Mouse (Mus musculus): ENCODE results near the gene Klhdc3. TPM values are rescaled to one million over a fixed set of nuclear protein-coding genes. Genes with fewer than 3 reads are reported as not detected.

Gene Klhdc3
- polyA plus RNA-seq, 1 experiment from 2014 or later: 52.0 TPM

GRCm38 (mm10) chr17:46650232-46651031, 30.3 kb downstream of the Klhdc3 start, which contains the start of gene Cul7:
Cul7 (plus strand) TSS chr17:46650337.
- peaks cover 32% of the 10 kb centered on the region for H3K4me1 ChIP-seq (ENCODE audit: control insufficient read depth, low read depth, low read length)
- H3K4me3 ChIP-seq (ENCODE audit: low read depth, low read length): peak within 1 kb of the TSS; percentile 71
- H3K9me3 ChIP-seq (replicated peaks; ENCODE audit: control insufficient read depth, low read length): no peaks in the 10 kb centered on the region
- no peaks in the 10 kb centered on the region for H3K27me3 ChIP-seq (ENCODE audit: control insufficient read depth, insufficient read depth, low read depth, low read length)
- peak within 1 kb of the TSS; percentile 77 for H3K9ac ChIP-seq (ENCODE audit: low read depth, low read length)
- peak; percentile 83 for ATAC-seq (ENCODE audit: low read depth)
- peak within 1 kb of the TSS; percentile 87 for H3K4me2 ChIP-seq (ENCODE audit: low read depth, low read length)
- peak within 1 kb of the TSS; percentile 75 for H3K27ac ChIP-seq (ENCODE audit: low read length)
- under 1% methylated on average over 51 of the region's 58 CpGs for WGBS (ENCODE audit: insufficient replicate concordance)
- peaks cover 8% of the 10 kb centered on the region for H3K36me3 ChIP-seq (ENCODE audit: control insufficient read depth, insufficient read depth)

- Histone ChIP-seq H3K4me2 (ENCODE audit: low read depth, low read length) (peak overlapping the region; percentile 87), H3K27ac (ENCODE audit: low read length) (peak overlapping the region; percentile 75), H3K4me3 (ENCODE audit: low read depth, low read length) (peak overlapping the region; percentile 71), H3K9ac (ENCODE audit: low read depth, low read length) (peak overlapping the region; percentile 77), H3K4me1 (ENCODE audit: control insufficient read depth, low read depth, low read length) (peaks cover 38% of the 10 kb centered on the region), H3K36me3 (ENCODE audit: control insufficient read depth, insufficient read depth) (peaks cover 7% of the 10 kb centered on the region), H3K27me3 (ENCODE audit: control insufficient read depth, insufficient read depth, low read depth, low read length) (no peaks in the 10 kb centered on the region), H3K9me3 (replicated peaks; ENCODE audit: control insufficient read depth, low read length) (no peaks in the 10 kb centered on the region)
- ATAC-seq (ENCODE audit: low read depth): no peak
- WGBS (ENCODE audit: insufficient replicate concordance): 22% methylated on average over 15 of the region's 15 CpGs
These were observed 30.9 kb downstream of the Klhdc3 start for GRCm38 (mm10) chr17:46649811-46650210.

- H3K27me3 ChIP-seq (ENCODE audit: control insufficient read depth, insufficient read depth, low read depth, low read length): no peaks in the 10 kb centered on the region
- 81% methylated on average over 9 of the region's 9 CpGs for WGBS (ENCODE audit: insufficient replicate concordance)
- no peak overlapping the region for H3K27ac ChIP-seq (ENCODE audit: low read length)
- H3K36me3 ChIP-seq (ENCODE audit: control insufficient read depth, insufficient read depth): peaks cover 2% of the 10 kb centered on the region; the same call in 1 of the 2 replicates
- H3K4me3 ChIP-seq (ENCODE audit: low read depth, low read length): no peak overlapping the region
- H3K4me1 ChIP-seq (ENCODE audit: control insufficient read depth, low read depth, low read length): peaks cover 45% of the 10 kb centered on the region
- ATAC-seq (ENCODE audit: low read depth): no peak
- H3K9me3 ChIP-seq (replicated peaks; ENCODE audit: control insufficient read depth, low read length): no peaks in the 10 kb centered on the region
- no peak overlapping the region for H3K9ac ChIP-seq (ENCODE audit: low read depth, low read length)
- no peak overlapping the region for H3K4me2 ChIP-seq (ENCODE audit: low read depth, low read length)
These were observed 32.3 kb downstream of the Klhdc3 start for GRCm38 (mm10) chr17:46648436-46648835.

GRCm38 (mm10) chr17:46647279-46647678, 33.4 kb downstream of the Klhdc3 start:
- Histone ChIP-seq H3K4me2 (ENCODE audit: low read depth, low read length) (peak overlapping the region; percentile 96), H3K4me3 (ENCODE audit: low read depth, low read length) (no peak overlapping the region; the same call in 1 of the 2 replicates), H3K27ac (ENCODE audit: low read length) (no peak overlapping the region), H3K4me1 (ENCODE audit: control insufficient read depth, low read depth, low read length) (peaks cover 45% of the 10 kb centered on the region), H3K27me3 (ENCODE audit: control insufficient read depth, insufficient read depth, low read depth, low read length) (no peaks in the 10 kb centered on the region), H3K9me3 (replicated peaks; ENCODE audit: control insufficient read depth, low read length) (no peaks in the 10 kb centered on the region), H3K36me3 (ENCODE audit: control insufficient read depth, insufficient read depth) (no peaks in the 10 kb centered on the region), H3K9ac (ENCODE audit: low read depth, low read length) (no peak overlapping the region)
- WGBS (ENCODE audit: insufficient replicate concordance): 78% methylated on average over 7 of the region's 7 CpGs
- ATAC-seq (ENCODE audit: low read depth): no peak

- H3K4me1 ChIP-seq (ENCODE audit: control insufficient read depth, low read depth, low read length): peaks cover 37% of the 10 kb centered on the region
- WGBS (ENCODE audit: insufficient replicate concordance): under 1% methylated on average over 19 of the region's 19 CpGs
- peak overlapping the region; percentile 94 for H3K4me3 ChIP-seq (ENCODE audit: low read depth, low read length)
- H3K9me3 ChIP-seq (replicated peaks; ENCODE audit: control insufficient read depth, low read length): no peaks in the 10 kb centered on the region
- peak; percentile 33 for ATAC-seq (ENCODE audit: low read depth)
- peak overlapping the region; percentile 80 for H3K27ac ChIP-seq (ENCODE audit: low read length)
- no peaks in the 10 kb centered on the region for H3K27me3 ChIP-seq (ENCODE audit: control insufficient read depth, insufficient read depth, low read depth, low read length)
- H3K9ac ChIP-seq (ENCODE audit: low read depth, low read length): peak overlapping the region; percentile 85
- H3K36me3 ChIP-seq (ENCODE audit: control insufficient read depth, insufficient read depth): no peaks in the 10 kb centered on the region
- H3K4me2 ChIP-seq (ENCODE audit: low read depth, low read length): peak overlapping the region; percentile 96
These were observed 34.4 kb downstream of the Klhdc3 start for GRCm38 (mm10) chr17:46646322-46646662.

- Histone ChIP-seq H3K27me3 (ENCODE audit: control insufficient read depth, insufficient read depth, low read depth, low read length) (no peaks in the 10 kb centered on the region), H3K4me3 (ENCODE audit: low read depth, low read length) (peak within 1 kb of the TSS; percentile 94), H3K9ac (ENCODE audit: low read depth, low read length) (peak within 1 kb of the TSS; percentile 85), H3K9me3 (replicated peaks; ENCODE audit: control insufficient read depth, low read length) (no peaks in the 10 kb centered on the region), H3K4me2 (ENCODE audit: low read depth, low read length) (peak within 1 kb of the TSS; percentile 96), H3K27ac (ENCODE audit: low read length) (peak within 1 kb of the TSS; percentile 80), H3K4me1 (ENCODE audit: control insufficient read depth, low read depth, low read length) (peaks cover 32% of the 10 kb centered on the region), H3K36me3 (ENCODE audit: control insufficient read depth, insufficient read depth) (no peaks in the 10 kb centered on the region)
- ATAC-seq (ENCODE audit: low read depth): peak; percentile 79
- under 1% methylated on average over 51 of the region's 53 CpGs for WGBS (ENCODE audit: insufficient replicate concordance)
These were observed 35.0 kb downstream of the Klhdc3 start, which contains the start of the genes Klc4 and Mrpl2 for GRCm38 (mm10) chr17:46645561-46646321. Klc4 (minus strand) TSS chr17:46646022. Mrpl2 (plus strand) TSS chr17:46646229.

- H3K27me3 ChIP-seq (ENCODE audit: control insufficient read depth, insufficient read depth, low read depth, low read length): no peaks in the 10 kb centered on the region
- peak; percentile 14; the same call in 1 of the 2 replicates for ATAC-seq (ENCODE audit: low read depth)
- peak overlapping the region; percentile 75 for H3K9ac ChIP-seq (ENCODE audit: low read depth, low read length)
- peaks cover 28% of the 10 kb centered on the region for H3K4me1 ChIP-seq (ENCODE audit: control insufficient read depth, low read depth, low read length)
- peak overlapping the region; percentile 96 for H3K4me2 ChIP-seq (ENCODE audit: low read depth, low read length)
- peak overlapping the region; percentile 94 for H3K4me3 ChIP-seq (ENCODE audit: low read depth, low read length)
- H3K9me3 ChIP-seq (replicated peaks; ENCODE audit: control insufficient read depth, low read length): no peaks in the 10 kb centered on the region
- H3K36me3 ChIP-seq (ENCODE audit: control insufficient read depth, insufficient read depth): no peaks in the 10 kb centered on the region
- WGBS (ENCODE audit: insufficient replicate concordance): 12% methylated on average over 11 of the region's 11 CpGs
- H3K27ac ChIP-seq (ENCODE audit: low read length): peak overlapping the region; percentile 78
These were observed 35.7 kb downstream of the Klhdc3 start for GRCm38 (mm10) chr17:46644916-46645475.

- Histone ChIP-seq H3K4me3 (ENCODE audit: low read depth, low read length) (no peak overlapping the region; the same call in 1 of the 2 replicates), H3K4me2 (ENCODE audit: low read depth, low read length) (peak overlapping the region; percentile 96; the same call in 1 of the 2 replicates), H3K27ac (ENCODE audit: low read length) (no peak overlapping the region), H3K9me3 (replicated peaks; ENCODE audit: control insufficient read depth, low read length) (no peaks in the 10 kb centered on the region), H3K36me3 (ENCODE audit: control insufficient read depth, insufficient read depth) (no peaks in the 10 kb centered on the region), H3K9ac (ENCODE audit: low read depth, low read length) (no peak overlapping the region), H3K4me1 (ENCODE audit: control insufficient read depth, low read depth, low read length) (peaks cover 24% of the 10 kb centered on the region), H3K27me3 (ENCODE audit: control insufficient read depth, insufficient read depth, low read depth, low read length) (no peaks in the 10 kb centered on the region)
- no peak for ATAC-seq (ENCODE audit: low read depth)
- WGBS (ENCODE audit: insufficient replicate concordance): 77% methylated on average over 12 of the region's 12 CpGs
These were observed 36.4 kb downstream of the Klhdc3 start for GRCm38 (mm10) chr17:46644152-46644805.
